Mouse (Mus musculus) macrophage (primary cell): ENCODE measurements around the gene Scrn1. TPM values are rescaled to one million over a fixed set of nuclear protein-coding genes. Genes with fewer than 3 reads are reported as not detected.

Experiments used
- H3K27ac ChIP-seq: fragments of 350-480 bp; formaldehyde crosslinking; 2 replicates; pipeline ENCODE4 v1.9.0; 2021
- H3K36me3 ChIP-seq: fragments of 350-480 bp; formaldehyde crosslinking; 2 replicates; pipeline ENCODE4 v1.9.0; 2021; ENCODE audit errors: inconsistent target
- H3K4me3 ChIP-seq: fragments of 350-480 bp; formaldehyde crosslinking; 2 replicates; pipeline ENCODE4 v1.9.0; 2021; ENCODE audit errors: inconsistent target
- H3K79me2 ChIP-seq: fragments of 350-480 bp; formaldehyde crosslinking; 2 replicates; pipeline ENCODE4 v1.9.0; 2021; ENCODE audit errors: inconsistent target
- WGBS: methylation state at CpG from one replicate; pipeline ENCODE4 v1.1.7; 2026; ENCODE audit warnings: inconsistent platforms; ENCODE audit not compliant: missing documents; 5-methylcytosine and 5-hydroxymethylcytosine counted together
- polyA plus RNA-seq: library from polyadenylated mRNA; stranded (reverse); fragments of 250-400 nt; gene quantifications from 3 replicates; pipeline ENCODE4 v1.2.4, GENCODE M21; 2018; ENCODE audit warnings: inconsistent platforms

Scrn1 gene
- polyA plus RNA-seq, 1 experiment from 2014 or later = not detected

DNA sequence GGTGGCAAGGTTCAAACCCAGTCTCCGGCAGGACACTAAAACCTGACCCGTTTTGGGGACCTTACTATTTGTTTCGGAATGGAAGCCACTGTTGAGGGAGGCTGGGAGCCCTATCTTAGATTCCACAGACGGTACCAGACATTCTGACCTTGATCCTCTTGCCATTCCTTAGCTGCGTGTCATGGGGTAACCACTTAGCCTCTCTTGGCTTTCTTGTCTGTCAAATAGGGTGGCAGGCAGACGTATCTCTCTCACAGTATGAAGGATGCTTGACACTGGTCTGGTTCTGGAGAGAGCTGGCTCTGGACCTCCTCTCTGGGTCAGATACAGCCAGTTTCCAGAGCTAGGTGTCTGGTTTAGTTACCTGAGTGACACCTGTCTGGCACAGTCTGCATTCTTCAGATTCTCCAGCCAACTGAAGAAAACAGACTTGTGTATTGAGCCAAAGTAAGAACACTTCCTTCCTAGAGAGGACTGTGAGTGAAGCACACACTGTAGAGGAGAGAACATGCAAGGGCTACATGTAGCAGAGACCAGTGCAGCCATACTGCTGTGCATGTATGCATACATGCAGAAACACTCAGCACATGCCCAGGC, 80.2 kb downstream of the Scrn1 start:
- Histone ChIP-seq H3K36me3 (no peaks in the 10 kb centered on the region), H3K27ac (no peak overlapping the region), H3K4me3 (no peak overlapping the region), H3K79me2 (no peaks in the 10 kb centered on the region)
- 64% methylated on average over 6 of the region's 6 CpGs for WGBS

DNA sequence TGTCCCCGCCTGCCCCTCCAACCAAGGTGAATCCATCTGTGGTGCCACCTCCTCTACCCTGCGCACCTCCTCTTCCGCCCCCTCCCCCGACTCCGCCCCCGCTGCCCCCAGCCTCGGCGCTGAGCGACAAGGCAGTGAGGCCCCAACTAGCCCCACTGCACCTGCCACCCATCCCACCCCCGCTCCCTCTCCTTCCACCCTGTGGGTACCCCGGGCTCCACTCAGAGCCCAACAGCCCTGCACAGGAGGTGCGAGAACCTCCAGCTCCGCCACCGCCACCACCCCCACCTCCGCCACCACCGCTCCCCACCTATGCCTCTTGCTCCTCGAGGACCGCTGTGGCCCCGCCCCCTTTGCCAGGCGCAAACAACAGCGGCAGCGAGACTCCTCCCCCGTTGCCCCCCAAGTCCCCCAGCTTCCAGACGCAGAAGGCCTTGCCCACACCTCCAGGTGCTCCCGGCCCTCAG, 80.8 kb downstream of the Scrn1 start:
- H3K36me3 ChIP-seq = no peaks in the 10 kb centered on the region
- no peak overlapping the region for H3K27ac ChIP-seq
- H3K4me3 ChIP-seq = no peak overlapping the region
- 9% methylated on average over 15 of the region's 25 CpGs for WGBS
- no peaks in the 10 kb centered on the region for H3K79me2 ChIP-seq

DNA sequence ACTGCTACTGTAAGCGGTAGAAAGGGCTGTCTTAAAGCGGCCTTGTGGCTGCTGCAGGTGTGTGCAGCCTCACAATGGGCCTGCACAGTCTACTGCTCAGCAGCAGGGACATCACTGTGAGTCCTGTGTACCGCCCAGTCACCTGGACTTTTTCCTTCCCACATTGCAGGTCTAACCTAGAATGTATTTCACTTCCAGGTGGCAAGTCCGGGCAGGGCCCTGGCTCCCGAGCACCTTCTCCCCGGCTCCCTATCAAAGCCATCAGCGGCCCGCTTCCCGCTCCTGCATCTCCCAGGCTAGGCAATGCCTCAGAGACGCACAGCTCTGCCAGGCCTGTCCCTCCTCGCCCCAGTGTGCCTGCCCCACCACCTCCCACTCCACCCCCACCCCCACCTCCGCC, 81.3 kb downstream of the Scrn1 start:
- no peaks in the 10 kb centered on the region for H3K79me2 ChIP-seq
- no peak overlapping the region for H3K4me3 ChIP-seq
- WGBS = 63% methylated on average over 11 of the region's 12 CpGs
- H3K36me3 ChIP-seq = no peaks in the 10 kb centered on the region
- H3K27ac ChIP-seq = no peak overlapping the region

- no peak overlapping the region for H3K27ac ChIP-seq
- 91% methylated on average over 15 of the region's 15 CpGs for WGBS
- no peak overlapping the region for H3K4me3 ChIP-seq
- no peaks in the 10 kb centered on the region for H3K36me3 ChIP-seq
- H3K79me2 ChIP-seq = no peaks in the 10 kb centered on the region
Observed at GRCm38 (mm10) chr6:54481390-54482112, 84.7 kb downstream of the Scrn1 start.

GRCm38 (mm10) chr6:54478646-54479324, 87.5 kb downstream of the Scrn1 start:
- Histone ChIP-seq H3K79me2 (no peaks in the 10 kb centered on the region), H3K27ac (no peak overlapping the region), H3K36me3 (no peaks in the 10 kb centered on the region), H3K4me3 (no peak overlapping the region)
- WGBS = 89% methylated on average over 5 of the region's 5 CpGs

DNA sequence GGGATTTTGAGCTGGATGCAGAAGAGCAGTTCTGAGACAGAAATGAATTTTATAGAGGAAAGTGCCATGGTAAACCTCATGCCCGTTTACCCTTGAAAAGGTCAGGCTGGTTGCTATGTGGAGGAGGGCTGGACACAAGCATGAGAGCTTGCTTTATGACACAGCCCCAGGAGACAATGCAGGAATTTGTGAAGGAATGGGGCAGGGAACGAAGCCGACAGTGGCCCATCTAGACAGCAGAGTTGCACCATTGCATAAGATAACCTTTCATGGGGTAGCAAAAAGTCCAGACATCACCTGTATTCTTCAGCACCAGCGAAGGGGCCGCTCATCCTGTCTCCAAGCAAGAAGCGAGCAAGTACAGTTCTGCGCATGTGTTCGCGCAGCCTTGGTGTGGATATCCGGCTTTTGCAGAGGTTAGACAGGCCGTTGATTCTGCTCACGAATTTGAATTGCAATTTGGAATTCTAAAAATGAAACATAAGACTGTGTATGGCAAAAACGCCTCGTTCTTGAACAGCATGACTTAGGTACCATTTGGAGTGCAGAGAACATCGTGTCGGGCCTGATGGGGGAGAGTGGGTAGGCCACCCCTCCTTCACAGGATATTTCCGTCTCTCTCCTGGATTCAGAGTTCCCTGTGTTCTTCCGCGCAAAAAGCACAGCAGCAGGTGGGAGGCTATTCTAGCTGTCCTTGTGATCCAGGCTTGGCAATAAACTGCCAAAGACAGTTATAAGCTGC, 90.2 kb downstream of the Scrn1 start:
- no peaks in the 10 kb centered on the region for H3K36me3 ChIP-seq
- H3K79me2 ChIP-seq = no peaks in the 10 kb centered on the region
- no peak overlapping the region for H3K27ac ChIP-seq
- 95% methylated on average over 18 of the region's 19 CpGs for WGBS
- no peak overlapping the region for H3K4me3 ChIP-seq

DNA sequence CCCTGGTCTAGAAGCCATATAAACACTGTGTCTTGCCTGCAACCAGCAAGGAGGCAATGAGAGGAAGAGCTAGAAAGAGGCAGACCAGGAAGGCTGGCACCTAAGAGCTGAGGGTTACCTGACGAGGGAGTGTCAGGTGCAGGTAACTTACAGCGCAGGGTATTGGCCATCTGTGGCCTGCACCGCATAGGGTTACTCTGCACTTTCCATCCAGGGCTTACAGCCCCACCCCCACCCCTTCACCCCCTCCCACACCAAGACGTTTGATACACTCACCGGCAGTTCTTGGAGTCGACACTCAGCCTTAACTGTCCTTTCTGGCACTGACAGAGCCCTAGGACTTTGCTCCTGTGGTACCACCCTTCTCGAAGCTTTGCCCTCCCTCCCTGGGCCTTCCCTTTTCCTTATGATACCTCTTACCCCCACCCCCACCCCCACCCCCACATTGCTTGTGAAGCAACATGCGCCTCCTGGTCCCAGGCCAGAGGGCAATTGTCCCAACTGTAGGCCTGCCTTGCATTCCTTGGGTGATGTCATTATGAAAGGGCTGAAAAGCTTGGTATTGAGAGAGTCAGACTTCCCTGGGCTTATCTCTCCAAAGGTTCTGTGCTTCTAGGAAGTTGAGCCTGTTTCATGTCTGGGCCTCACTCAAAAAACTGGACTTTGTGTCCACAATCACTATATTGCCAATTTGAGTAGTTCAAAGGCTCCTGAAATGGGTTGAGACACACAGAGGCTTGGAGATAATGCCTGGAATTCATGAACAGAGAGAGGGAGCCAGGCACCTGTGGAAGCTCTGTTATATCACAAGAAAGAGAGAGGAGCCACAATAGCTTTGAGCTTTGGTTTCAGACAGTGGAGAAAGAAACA, 93.2 kb downstream of the Scrn1 start:
- Histone ChIP-seq H3K4me3 (no peak overlapping the region), H3K27ac (no peak overlapping the region), H3K79me2 (no peaks in the 10 kb centered on the region), H3K36me3 (no peaks in the 10 kb centered on the region)
- WGBS = 83% methylated on average over 7 of the region's 8 CpGs

DNA sequence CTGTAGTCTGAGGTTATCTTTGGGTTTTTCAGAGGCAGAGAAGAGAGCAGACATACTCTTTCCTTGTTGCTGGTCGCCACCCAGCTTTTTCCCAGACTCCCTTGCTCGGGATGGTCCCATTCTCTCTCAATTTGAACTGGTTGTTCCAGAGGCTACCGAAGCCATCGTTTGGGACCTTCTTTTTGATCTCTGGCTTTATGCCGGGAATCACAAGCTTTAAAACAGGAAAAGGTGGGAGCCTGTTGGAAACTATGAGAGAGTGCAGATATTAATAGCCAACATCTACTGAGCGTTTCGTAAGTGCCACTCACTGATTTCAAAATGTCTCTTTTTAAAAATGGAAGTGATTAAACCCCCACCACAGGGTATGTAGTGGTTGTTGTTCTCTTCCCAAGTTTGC, 94.4 kb downstream of the Scrn1 start:
- no peaks in the 10 kb centered on the region for H3K36me3 ChIP-seq
- H3K27ac ChIP-seq = no peak overlapping the region
- H3K4me3 ChIP-seq = no peak overlapping the region
- H3K79me2 ChIP-seq = no peaks in the 10 kb centered on the region
- WGBS = 82% methylated on average over 7 of the region's 7 CpGs

GRCm38 (mm10) chr6:54467371-54467770, 98.9 kb downstream of the Scrn1 start:
- 94% methylated on average over 3 of the region's 3 CpGs for WGBS
- Histone ChIP-seq H3K36me3 (no peaks in the 10 kb centered on the region), H3K79me2 (no peaks in the 10 kb centered on the region)

DNA sequence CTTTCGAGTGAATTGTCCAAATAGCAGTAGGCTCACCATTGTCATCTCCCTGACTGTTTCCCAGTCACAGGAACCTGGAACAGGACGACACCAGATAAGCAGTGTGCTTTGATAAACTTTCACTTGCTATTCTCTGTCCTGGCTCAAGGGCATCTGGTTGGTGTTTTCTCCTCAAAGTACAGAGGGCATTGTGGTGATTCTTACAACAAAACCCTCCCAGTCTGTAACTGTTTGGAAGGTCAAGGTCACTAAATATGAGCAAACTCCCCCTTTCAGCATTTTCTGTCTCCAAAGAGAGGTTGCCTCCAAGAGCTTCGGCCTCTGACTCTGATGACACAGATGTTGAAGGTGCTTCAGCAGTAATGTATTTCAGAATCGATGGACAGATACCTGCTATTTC, 101.4 kb downstream of the Scrn1 start:
- no peaks in the 10 kb centered on the region for H3K36me3 ChIP-seq
- no peak overlapping the region for H3K27ac ChIP-seq
- H3K79me2 ChIP-seq = no peaks in the 10 kb centered on the region
- no peak overlapping the region for H3K4me3 ChIP-seq
- WGBS = 83% methylated on average over 4 of the region's 4 CpGs

More at GRCm38 (mm10) chr6:54467371-54467770, 98.9 kb downstream of the Scrn1 start:
- Histone ChIP-seq H3K4me3 (no peak overlapping the region), H3K27ac (no peak overlapping the region)

GRCm38 (mm10) chr6:54463701-54464458, 102.4 kb downstream of the Scrn1 start:
- Histone ChIP-seq H3K27ac (no peak overlapping the region), H3K4me3 (no peak overlapping the region), H3K79me2 (no peaks in the 10 kb centered on the region), H3K36me3 (no peaks in the 10 kb centered on the region)
- 73% methylated on average over 8 of the region's 8 CpGs for WGBS

DNA sequence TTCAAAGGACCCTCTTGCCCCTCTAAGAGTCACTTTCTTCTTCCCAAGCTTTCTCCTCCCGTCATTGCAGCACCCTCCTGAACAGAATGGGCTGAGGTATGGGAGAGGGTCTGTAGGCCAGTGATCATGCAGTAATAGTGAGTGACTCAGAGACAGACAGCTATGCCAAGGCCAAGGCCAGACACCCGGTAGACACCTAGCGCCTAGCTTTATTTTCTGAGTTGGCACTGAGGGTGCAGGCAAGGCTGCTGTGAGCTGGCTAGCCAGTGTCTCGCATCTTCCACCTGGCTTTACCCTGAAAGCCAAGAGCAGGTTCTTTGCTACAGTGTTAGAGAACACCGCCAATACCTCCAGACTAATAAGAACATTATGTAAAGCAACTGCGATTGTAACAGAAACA, 103.5 kb downstream of the Scrn1 start:
- H3K79me2 ChIP-seq = no peaks in the 10 kb centered on the region
- WGBS = 93% methylated on average over 6 of the region's 6 CpGs
- H3K27ac ChIP-seq = no peak overlapping the region
- H3K4me3 ChIP-seq = no peak overlapping the region
- no peaks in the 10 kb centered on the region for H3K36me3 ChIP-seq

GRCm38 (mm10) chr6:54460915-54461671, 105.2 kb downstream of the Scrn1 start:
- Histone ChIP-seq H3K36me3 (no peaks in the 10 kb centered on the region), H3K27ac (no peak overlapping the region), H3K79me2 (no peaks in the 10 kb centered on the region), H3K4me3 (no peak overlapping the region)
- WGBS = 69% methylated on average over 12 of the region's 13 CpGs
